Mouse (Mus musculus) ES-E14 (cell line): ENCODE data around the gene Gm7030.
"Not testable (repeated sequence)": the region's sequence is repeated elsewhere in the genome, so short reads cannot be mapped to it uniquely, and the experiment has no call there.

Source experiments
- CHD2 ChIP-seq: IDR thresholded peaks from 2 replicates; pipeline ENCODE4 v1.6.1; 2014; ENCODE audit warnings: mild to moderate bottlenecking, low read depth, low read length, inconsistent platforms
- MAFK ChIP-seq: IDR thresholded peaks from 2 replicates; pipeline ENCODE4 v1.6.1; 2014; ENCODE audit warnings: mild to moderate bottlenecking, low read depth, low read length, inconsistent platforms; ENCODE audit not compliant: insufficient read depth
- ZC3H11A ChIP-seq: IDR thresholded peaks from 2 replicates; pipeline ENCODE4 v1.6.1; 2012; ENCODE audit warnings: low read depth, mild to moderate bottlenecking, inconsistent platforms, low read length, borderline replicate concordance

DNA sequence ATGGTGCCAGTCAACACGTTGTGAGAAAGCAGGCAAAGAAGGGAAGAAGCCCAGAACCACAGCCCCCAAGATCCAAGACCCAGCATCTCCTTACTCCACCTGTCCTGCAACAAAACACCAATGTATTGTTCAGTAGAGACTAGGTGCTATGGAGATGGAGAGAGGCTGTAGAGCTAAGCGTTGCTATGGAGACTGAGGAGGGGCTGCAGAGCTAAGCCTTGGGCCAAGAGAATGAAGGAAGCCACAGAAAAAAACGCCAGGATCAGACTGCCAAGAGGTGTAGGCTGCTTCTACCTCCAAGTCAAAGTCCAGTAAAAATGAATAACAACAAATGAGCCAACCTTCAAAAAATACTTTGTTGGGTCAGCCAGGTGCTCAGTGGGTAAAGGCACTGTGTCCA, 12.7 kb downstream of the Gm7030 start:
- TF ChIP-seq CHD2, MAFK, ZC3H11A: not testable (repeated sequence)
